Mouse (Mus musculus) heart, postnatal 10 days (tissue): ENCODE measurements at regions not wholly inside any gene's neighbourhood (a gene's known extent, or its start where the extent isn't known, plus 50 kb on each side); places are given as distances from the start of the nearest gene placed in this dataset.

Source experiments
- DNase-seq, 2 experiments: peaks; one replicate each; pipeline ENCODE4 v3.0.0; 2021
- intact Hi-C: fragments of 180-260 bp; cut with DNase I; formaldehyde crosslinking; loops from one replicate; pipeline ENCODE4 v1.15.1; 2025

- intact Hi-C loops = no loop called here
- no peak for DNase-seq
Observed at GRCm38 (mm10) chrX:85481326-85481725, 92.5 kb upstream of the Tab3 start.

- DNase-seq = peak in 1 of 2 experiments; percentile 7
- intact Hi-C loops = loop anchor here (2.0 kb wide), 1 partner anchor 150 kb away; no protein-coding TSS in a partner anchor
Observed at GRCm38 (mm10) chrX:85496943-85497342, 76.9 kb upstream of the Tab3 start.
